In the genomic region with DNA sequence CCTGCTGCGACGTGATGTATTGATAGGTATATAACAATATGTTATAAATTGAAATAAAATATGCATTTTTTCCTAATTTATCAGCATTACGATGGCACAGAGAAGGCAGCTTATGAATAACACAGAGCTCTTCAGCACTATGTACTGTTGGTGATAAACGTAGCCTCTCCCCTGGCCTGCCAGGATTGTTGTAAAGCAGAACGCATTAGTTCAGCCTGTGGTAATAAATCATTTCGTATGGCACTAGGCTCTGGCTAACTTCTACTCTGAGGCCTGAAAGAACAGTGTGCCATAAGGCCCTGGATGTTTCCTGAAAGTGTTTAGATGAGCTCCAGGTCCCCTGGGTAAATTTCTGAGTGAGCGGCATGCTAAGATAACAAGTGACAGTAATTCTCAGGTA, we compare ENCODE assay signal across 13 mouse cellular contexts. TPM values are rescaled to one million over a fixed set of nuclear protein-coding genes. Genes with fewer than 3 reads are reported as not detected.
"Had no signal": no experiment of that assay in that cellular context is flagged by ENCODE, and none has a peak within 500 bp of the region (broad histone marks: within the 10 kb centered on the region; RNA-seq: fewer than 3 reads in every experiment).

No protein-coding gene starts in this region.

- H3K27me3 ChIP-seq: limb, embryonic 12.5 days; liver, embryonic 13.5 days; lung, embryonic 15.5 days had no signal

- H3K36me3 ChIP-seq: limb, embryonic 12.5 days; liver, embryonic 13.5 days; lung, embryonic 15.5 days had no signal

- H3K4me3 ChIP-seq: limb, embryonic 12.5 days; liver, embryonic 13.5 days; lung, embryonic 15.5 days had no signal

- H3K27ac ChIP-seq: kidney, postnatal 0 days; limb, embryonic 12.5 days; liver, embryonic 13.5 days; lung, embryonic 15.5 days; stomach, postnatal 0 days had no signal

- H3K4me2 ChIP-seq: limb, embryonic 12.5 days; liver, embryonic 13.5 days; lung, embryonic 15.5 days had no signal

- ATAC-seq: liver, postnatal 0 days had no signal

- H3K9me3 ChIP-seq: limb, embryonic 12.5 days; lung, embryonic 15.5 days had no signal

- H3K9ac ChIP-seq: limb, embryonic 12.5 days; liver, embryonic 13.5 days; liver, postnatal 0 days; lung, embryonic 15.5 days had no signal

- DNase-seq: kidney, adult 11 months; kidney, adult 9 months; kidney, postnatal 36 days; layer of hippocampus, adult 9-11 months; layer of hippocampus, postnatal 36 days; liver; liver, embryonic 13.5 days; liver, postnatal 0 days; thymus, postnatal 14 days had no signal

- H3K4me1 ChIP-seq: limb, embryonic 12.5 days; liver, embryonic 13.5 days; lung, embryonic 15.5 days had no signal

RNA-seq across cellular contexts. Expression of a gene that starts 55.9 kb away (rescaled TPM):
- polyA plus RNA-seq: liver, postnatal 0 days had no signal
